Mouse (Mus musculus) adrenal gland, postnatal 25 days (tissue): Measurements from ENCODE around the gene Tmem81. TPM values are rescaled to one million over a fixed set of nuclear protein-coding genes. Genes with fewer than 3 reads are reported as not detected.

ENCODE experiments used
- DNase-seq: peaks from one replicate; pipeline ENCODE4 v3.0.0; 2021; ENCODE audit warnings: mixed read lengths
- total RNA-seq: library from RNA; stranded (reverse); gene quantifications from 2 replicates; pipeline ENCODE4 v1.2.3, GENCODE M21; 2021

Tmem81 gene
- total RNA-seq, 1 experiment from 2014 or later, result 5.3 TPM

DNA sequence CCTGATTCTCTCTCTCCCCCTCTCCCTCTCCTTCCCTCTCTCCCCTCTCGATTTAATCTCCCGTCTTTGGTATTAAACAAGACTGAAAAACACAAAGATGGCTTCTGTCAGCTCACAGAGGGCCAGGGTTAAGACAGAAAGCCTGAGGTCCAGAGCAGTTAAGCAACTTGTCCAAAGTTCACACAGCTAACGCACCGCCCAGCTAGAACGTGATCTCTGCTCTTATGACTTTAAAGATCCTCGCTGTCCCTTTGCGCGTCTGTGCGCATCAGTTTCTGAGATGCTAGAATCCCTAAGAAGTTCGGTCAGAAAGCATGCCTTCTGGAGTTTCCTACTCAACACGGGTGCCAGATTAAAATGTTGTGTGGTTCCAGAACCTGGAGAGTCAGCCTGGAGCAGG lies 13.7 kb downstream of the Tmem81 start:
- no peak for DNase-seq

DNA sequence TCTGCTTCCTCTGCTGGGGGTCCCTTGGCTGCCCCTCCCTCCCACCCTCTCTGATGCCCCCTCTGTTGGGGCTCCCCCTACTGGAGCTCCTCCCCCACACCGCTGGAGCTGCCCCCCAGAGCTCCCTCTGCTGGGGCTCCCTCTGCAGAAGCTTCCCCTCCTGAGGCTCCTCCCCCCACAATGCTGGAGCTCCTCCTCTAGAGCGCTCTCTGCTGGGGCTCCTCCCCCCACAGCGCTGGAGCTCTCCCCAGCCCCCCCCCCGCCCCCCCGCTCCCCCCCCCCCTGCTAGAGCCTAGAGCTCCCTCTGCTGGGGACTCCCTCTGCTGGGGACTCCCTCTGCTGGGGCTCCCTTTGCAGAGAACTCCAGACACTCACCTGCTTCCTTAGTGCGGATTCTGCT lies 14.7 kb downstream of the Tmem81 start:
- peak; percentile 55 for DNase-seq

DNA sequence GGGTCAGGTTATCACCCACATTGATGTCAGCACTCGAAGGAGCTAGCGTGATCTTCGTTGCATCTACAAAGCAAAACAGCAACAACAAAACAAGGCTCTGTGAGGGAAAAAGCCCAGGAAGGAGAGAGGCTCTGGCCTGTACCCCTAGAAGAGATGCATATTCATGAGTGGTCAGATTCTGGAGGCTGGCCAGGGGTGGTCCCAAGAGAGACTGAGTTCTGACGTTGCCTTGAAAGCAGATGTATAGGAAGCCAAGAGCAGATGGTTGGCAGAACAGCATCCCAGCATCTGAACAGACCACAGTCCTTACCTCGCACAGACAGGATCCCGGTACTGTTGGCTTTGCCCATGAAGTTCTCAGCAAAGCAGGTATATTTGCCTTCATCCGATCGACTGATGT lies 17.0 kb downstream of the Tmem81 start:
- DNase-seq, result no peak

DNA sequence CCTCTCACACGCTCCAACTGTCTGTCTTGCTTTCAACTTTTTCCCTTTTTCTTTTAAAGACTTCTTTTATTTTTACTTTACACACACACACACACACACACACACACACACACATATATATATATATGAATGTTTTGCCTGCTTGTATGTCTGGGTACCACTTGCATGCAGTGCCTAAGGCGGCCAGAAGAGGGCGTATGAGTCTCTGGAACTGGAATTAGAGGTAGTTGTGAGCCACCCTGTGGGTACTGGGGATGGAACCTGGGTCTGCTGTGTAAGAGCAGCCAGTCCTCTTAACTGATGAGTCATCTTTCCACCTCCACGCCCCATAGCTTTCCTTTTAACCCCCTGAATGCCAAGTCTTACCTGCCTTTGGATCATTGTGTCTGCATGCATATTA lies 17.9 kb downstream of the Tmem81 start:
- DNase-seq, result peak; percentile 23

DNA sequence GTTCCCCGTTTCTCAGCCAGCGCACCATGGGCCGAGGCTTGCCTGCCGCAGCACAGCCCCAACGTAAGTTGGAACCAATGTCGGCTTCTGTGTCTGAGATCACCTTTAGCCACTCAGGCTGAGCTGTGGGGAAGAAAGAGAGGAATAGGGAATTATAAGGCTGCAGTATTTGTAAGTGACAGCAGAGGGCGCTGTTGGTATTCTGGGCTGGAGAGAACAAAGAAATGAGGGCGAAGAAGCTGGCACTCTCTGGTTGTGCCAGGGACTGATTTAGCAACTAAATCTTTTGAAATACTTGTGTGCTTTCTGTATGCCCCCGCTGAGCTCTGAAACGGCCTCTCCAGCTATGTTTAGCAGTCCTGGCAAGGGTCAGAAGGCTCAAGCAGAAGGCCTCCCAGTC lies 19.8 kb downstream of the Tmem81 start:
- DNase-seq, result peak; percentile 56

DNA sequence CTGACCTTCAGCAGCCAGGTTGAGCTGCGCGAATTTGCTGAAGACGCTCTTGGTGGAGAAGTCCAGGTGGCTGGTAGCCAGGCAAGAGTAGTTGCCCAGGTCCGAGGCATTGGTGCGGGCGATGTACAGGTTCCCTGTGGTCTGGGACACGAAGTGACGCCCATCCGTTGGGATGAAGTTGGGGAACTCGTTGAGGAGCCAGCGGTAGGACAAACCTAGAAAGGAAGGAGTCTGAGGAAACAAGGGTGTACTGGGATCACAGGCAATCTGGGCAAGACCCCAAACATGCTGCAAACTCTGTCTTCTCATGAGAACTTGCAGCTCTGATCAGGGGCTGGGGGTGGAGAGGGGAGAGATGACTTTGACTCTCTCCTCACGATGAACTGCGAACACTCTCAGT lies 22.0 kb downstream of the Tmem81 start:
- DNase-seq, result no peak

DNA sequence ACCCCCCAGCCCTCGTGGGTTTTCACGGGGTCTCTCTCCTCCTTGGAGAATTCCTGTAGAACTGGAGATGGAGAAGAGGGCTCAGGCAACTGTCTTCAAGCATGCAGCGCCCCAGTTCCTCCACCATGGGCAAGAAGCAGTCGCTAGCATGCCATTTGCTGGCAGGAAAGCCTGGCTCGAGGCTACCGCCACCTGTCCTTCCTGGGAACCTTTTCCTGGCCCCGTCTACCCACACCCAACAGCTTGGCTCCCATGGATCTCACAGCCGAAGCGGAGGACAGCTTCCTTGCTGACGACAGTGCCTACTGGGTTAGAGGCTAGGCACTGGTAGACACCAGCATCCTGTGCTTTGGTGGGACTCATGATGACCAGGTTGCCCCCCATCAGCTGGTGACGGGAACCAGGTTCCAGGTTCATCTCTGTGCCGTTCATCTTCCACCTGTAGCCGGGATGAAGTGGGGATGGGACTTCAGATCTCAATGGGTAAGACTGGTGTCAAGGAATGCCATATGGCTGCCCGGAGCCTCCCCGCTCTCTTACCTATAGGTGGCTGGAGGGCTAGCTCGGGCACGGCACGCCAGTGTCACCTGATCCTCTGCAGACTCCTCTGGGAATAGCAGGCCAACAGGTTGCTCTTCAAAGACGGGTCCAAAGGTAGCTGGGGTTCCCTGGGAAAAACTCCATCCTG lies 22.8 kb downstream of the Tmem81 start:
- no peak for DNase-seq

DNA sequence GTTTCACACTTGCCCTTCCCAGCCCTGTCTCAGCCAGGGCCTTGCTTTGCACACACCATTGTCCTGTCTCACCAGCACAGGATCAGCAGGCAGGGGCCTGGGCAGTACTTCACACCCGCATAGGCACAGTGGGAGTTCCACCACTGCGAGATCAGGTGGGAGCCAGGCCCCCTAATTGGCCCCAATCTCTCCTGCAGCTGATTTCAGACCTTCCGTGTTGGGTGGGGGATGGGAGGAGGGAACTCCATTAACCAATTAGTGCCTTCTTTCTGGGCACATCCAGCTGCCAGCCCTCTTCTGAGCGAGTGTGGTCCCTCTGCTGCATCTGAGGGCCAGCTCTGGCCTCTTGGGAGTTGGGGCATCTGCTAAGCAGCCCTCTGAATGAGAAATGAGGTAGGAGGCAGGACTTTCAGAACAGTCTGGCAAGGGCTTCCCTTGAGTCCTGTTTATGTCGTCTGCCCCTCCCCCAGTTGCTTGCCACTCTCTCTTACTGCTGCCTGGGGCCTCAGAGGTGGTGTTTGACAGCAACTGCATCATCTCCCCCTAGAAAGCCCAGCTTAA lies 24.7 kb downstream of the Tmem81 start:
- DNase-seq, result no peak

DNA sequence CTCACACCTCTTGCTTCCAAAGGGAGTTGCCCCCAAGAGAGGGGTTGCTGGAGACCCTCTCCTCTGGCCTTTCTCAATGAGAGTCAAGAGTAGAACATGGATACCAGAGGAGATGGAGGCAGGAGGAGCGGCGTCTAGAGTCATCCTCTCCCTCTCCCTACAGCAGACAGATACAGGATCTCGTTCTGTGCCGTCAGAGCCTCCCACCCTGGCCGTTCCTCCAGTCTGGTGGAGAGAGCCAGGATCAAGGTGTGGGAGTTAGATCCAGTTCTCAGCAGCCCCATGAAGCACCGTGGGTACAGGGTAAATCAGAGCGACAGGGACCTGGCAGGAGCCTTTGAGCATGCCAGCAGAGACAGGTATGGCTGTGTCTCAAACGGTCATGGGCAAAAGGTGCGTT lies 26.5 kb downstream of the Tmem81 start:
- no peak for DNase-seq

DNA sequence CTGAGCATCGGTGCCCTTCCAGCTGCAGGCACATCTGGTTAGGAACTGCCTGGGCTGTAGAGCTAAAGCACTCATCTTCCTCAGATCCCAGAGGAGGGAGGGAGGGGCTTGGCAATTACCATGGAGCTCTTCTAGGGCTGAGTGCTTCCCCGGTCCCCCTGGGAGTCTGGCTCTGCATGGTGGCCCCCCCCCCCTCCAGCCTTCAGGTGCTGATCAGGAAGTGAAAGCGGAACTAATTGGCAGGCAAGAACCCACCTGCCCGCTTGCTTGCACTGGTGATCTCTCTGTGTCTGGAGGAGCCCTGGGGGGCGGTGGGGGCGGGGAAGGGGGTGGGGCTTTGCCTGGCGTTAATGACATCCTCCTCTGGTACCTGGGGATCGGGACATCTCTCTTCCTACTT lies 27.8 kb downstream of the Tmem81 start:
- no peak for DNase-seq

DNA sequence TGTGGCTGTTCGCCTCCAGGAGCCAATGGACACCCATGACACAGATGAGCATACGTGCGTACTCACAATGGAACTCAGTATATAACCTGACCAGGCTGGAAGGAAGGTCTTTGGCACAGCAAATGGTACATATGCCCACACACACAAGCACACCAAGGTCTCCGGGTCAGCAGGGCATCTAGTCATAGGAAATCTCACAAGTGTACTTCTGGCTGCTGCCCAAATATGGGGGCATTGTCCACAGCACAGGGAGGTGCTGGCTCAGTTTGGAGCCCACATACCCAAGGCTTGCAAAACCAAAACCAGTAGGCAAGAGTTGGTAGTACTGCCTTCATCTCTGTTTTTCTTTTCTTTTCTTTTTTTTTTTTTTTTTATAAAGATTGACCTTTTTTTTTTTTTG lies 29.5 kb downstream of the Tmem81 start:
- no peak for DNase-seq

DNA sequence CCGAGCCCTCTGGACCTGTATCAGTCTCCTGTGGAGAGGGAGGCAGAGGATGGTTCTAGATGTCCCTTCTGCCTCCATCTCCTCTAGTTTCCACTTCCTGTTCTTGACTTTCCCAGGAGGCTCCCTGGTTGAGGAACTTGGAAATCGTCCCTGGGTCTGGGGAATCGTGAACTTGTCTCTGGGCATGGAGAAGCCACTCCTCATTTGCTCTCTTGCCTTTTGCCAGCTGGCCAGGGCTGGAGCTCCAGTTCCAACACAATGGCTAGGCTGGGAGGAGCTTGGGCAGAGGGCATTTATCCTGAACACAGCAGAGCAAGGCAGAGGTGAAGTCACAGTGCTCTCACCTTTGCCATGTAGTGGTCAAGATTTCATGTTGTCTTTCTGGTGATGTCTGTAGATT lies 30.4 kb downstream of the Tmem81 start:
- no peak for DNase-seq

DNA sequence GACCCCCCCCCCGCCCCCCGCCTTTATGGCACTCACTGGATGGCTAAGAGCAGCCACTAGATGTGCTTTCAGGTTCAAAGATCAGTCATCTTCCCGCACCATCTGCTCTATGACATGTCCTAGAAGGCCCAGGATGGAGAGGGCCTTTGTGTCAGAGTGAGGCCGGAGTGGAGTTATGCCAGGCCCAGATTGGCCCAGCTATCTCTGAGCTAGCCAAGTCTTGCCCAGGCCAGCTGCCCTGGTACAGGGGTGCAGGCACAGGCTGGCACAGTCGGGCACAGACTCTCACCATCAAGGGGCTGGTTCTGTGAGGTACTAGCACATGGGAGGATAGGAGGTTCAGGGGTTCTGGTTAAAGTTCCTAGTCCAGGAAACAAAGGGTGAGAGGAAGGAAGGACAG lies 31.7 kb downstream of the Tmem81 start:
- DNase-seq, result no peak

DNA sequence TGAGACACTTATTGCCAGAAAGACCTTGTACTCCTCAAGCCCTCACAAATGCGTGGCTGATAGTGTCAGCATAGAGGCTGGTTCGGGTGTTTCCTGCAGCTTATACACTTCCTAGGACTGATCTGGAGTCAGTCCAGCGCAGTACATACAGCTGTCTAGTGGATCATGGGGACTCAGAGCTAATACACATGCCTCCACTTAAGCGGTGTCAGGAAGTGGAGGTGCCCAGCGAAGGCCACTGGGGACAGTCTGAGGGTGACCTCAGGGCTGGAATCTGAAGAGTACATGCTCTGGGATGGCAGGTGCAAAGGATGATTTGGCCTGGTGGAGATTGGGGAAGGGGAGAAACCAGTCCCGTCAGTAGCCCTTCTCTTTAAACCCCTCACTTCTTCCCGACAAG lies 34.7 kb downstream of the Tmem81 start:
- DNase-seq, result no peak

DNA sequence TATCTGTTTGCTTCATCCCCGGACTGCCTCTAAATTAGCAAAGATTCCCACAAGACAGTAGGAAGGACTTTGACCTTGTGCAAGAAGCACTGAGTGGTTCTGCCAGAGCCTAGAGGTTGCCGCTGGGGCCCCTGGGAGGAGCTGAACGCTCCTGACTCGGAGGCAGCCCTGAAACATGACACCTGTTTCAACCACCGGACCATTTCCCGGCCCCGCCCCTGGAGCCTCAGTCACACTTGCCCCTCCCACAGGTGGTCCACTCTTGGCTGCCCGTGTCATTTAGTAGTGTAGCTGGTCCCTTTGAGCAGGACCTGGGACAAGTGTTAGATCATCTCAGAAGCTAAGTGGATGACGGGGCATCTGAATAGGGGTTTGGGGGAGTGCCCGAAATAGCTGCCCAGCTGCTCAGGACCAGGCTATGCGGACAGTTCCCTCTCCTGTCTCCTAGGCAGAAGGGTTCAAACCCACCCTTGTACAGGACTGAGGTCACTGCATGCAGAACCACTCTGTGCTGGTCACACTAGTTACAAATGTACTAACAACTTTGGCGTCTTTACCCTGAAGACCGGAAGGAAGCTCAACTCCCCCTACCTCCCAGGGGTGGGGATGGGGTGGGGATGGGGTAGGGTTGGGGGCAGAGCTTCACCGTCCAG lies 35.3 kb downstream of the Tmem81 start:
- DNase-seq, result no peak

DNA sequence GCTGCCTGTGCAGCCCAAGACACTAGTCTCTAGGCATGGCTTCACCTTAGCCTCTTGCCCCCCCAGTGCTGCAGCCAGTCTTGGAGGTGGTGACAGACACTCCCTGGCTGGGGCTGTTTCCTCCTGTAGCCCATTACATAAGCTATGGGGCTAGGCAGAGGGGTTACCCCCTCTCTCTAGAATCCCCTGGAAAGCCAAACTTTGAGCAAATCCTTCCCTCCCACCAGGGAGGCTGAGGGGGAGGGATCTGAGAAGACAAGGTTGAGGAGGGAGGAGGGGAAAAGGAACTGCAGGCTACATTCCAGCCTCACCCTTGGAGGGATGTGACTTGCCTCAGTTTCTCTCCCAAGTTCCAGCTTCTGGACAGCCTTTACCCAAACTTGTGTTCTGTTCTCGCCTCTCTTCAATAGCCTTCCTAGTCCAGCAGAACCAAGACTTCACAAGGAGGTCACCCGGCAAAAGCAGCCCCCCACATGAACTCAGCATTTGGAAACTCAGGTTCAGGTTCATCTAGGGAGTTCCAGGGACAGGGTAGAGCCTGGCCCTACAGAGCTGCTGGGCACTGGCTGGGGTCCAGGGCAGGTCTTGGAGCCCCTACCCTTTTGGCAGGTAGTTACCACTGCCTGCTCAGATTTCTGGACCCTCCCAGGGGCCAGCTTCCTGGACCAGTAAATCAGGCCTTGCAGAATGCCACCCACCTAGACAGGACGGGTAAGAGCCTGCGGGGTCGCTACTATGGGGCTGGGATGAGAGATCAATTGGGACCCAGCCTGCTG lies 36.0 kb downstream of the Tmem81 start:
- DNase-seq, result no peak

DNA sequence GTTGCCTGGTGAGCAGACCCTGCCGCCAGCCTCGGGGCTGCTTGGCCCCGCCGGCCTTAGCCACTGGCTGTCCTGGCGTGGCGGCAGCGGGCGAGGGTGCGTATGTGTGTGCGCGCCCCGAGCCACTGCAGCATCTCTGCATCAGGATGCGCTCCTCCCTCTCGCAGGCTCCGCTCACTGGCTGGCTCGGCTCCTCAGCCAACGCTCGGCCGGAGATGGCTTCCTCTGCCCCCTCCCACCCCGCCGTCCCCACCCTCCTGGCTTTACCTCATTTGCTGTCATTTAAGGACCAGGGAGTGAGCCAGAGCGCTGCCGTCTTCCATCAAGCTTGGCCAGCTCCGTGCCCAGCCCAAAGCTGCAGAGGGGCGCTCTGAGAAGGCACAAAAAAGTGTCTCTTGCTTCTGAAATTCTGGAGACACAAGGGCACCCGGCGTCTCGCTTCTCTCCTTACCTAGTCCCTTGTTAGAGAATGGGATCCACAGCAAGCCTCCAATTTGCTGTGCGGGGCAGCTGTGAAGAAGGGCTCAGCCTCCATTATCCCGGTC lies 36.8 kb downstream of the Tmem81 start, which contains the start of gene Cntn2:
Gene Cntn2, minus strand, starts transcription at position 495 of the 545 bp plus-strand sequence.
- no peak for DNase-seq

DNA sequence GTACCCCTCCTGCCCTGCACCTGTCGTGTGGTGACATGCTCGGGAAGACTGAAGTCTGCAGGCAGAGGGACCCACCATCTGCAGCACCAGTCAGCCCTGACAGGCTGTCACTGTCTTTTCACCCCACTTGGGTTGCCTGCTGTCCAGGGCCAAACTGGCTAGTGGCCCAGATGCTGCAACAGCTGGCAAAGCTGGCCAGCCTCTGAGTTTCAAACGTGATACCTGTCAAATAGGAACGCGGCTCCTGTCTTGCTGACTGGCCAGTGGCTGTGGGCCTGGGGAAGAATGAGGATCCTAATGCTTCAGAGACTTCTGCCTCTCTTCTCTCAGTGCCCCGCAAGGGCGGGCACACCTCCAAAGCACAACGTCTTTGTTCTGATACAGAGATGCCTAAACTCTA lies 37.8 kb downstream of the Tmem81 start:
- DNase-seq, result no peak

DNA sequence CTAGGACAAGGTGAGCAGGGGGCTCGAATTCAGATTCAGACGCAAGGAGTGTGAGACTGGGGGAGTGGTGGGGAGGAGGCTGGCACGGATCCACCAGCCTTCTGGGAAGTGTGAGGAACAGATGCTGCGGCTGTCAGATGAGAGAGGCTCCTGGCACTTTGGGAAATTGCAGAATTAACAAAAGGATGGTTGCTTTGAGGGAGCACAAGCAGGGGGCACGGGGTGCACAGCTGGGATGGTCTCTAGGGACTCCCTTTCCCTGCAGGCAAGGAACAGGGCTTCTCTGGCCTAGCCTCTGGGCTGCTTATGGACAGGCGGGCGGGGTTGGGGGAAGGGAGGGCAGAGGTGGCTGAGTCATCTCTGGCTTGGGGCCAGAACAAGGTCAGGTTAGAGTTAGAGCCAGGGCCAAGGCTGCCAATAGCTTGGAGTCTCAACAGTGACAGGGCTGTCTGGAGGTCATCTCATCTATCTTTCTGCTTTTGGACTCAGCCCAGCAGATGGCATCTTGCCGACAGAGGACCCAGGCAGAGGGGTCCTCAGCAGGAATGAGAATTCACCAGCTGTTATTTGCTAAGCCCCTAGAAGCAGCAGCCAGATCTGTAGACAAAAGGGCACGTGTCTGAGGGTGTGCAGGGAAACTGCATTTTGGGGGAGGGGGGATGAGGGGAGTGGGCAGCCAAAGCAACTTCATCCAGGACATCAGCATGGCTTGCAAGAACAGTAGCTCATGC lies 52.0 kb downstream of the Tmem81 start:
- DNase-seq, result peak; percentile 86
